26 mouse cellular contexts compared by ENCODE assay signal in genomic region chr19:33103851-33104250, GRCm38 (mm10).
"Had no signal": no experiment of that assay in that cellular context is flagged by ENCODE, and none has a peak within 500 bp of the region (broad histone marks: within the 10 kb centered on the region; RNA-seq: fewer than 3 reads in every experiment).

No protein-coding gene starts in this region.

- H3K27ac ChIP-seq: gastrocnemius, adult 2 months; heart, adult 2 months; hindbrain, embryonic 10.5 days; hindbrain, embryonic 12.5 days; hindbrain, embryonic 14.5 days; layer of hippocampus, adult 2 months; limb, embryonic 13.5 days; limb, embryonic 15.5 days; liver, embryonic 12.5 days; liver, embryonic 14.5 days had no signal

- DNase-seq: gastrocnemius, adult 2 months; gastrocnemius, postnatal 10 days; gastrocnemius, postnatal 25 days; heart, adult 2 months; heart, postnatal 10 days; heart, postnatal 4 days; kidney, adult 18-20 months; kidney, adult 8-10 months; kidney, postnatal 10 days; kidney, postnatal 25 days; kidney, postnatal 4 days; layer of hippocampus, adult 9-11 months; layer of hippocampus, postnatal 36 days; left cerebral cortex, postnatal 4 days had no signal

- H3K4me2 ChIP-seq: heart, embryonic 11.5 days; hindbrain, embryonic 12.5 days; hindbrain, embryonic 14.5 days; limb, embryonic 13.5 days; limb, embryonic 15.5 days; liver, embryonic 12.5 days had no signal

- H3K27me3 ChIP-seq: hindbrain, embryonic 12.5 days; liver, embryonic 12.5 days had no signal

- ATAC-seq: hindbrain, embryonic 16.5 days; inflammation-experienced regulatory T-cells, adult 6 months; intestine, postnatal 0 days; liver, embryonic 12.5 days had no signal

- H3K4me3 ChIP-seq: gastrocnemius, adult 2 months; heart, adult 2 months; hindbrain, embryonic 10.5 days; hindbrain, embryonic 12.5 days; layer of hippocampus, adult 2 months; limb, embryonic 13.5 days; limb, embryonic 15.5 days; liver, embryonic 12.5 days had no signal

- H3K36me3 ChIP-seq: hindbrain, embryonic 10.5 days; hindbrain, embryonic 12.5 days; limb, embryonic 13.5 days; limb, embryonic 15.5 days; liver, embryonic 12.5 days had no signal

- H3K9me3 ChIP-seq: hindbrain, embryonic 10.5 days; hindbrain, embryonic 12.5 days; limb, embryonic 13.5 days; limb, embryonic 15.5 days; liver, embryonic 12.5 days had no signal

- H3K4me1 ChIP-seq: limb, embryonic 15.5 days had no signal

- H3K9ac ChIP-seq: hindbrain, embryonic 12.5 days; hindbrain, embryonic 14.5 days; limb, embryonic 13.5 days; limb, embryonic 15.5 days; liver, embryonic 12.5 days; liver, embryonic 14.5 days had no signal
